Mouse (Mus musculus) urinary bladder, postnatal 14 days (tissue): Measurements from ENCODE around the gene Tmsb15l.
"Not testable (repeated sequence)": the region's sequence is repeated elsewhere in the genome, so short reads cannot be mapped to it uniquely, and the experiment has no call there.

Experiments used
- DNase-seq: peaks from one replicate; pipeline ENCODE4 v3.0.0; 2021; ENCODE audit warnings: low spot score

Tmsb15l gene

GRCm38 (mm10) chrX:136976424-136977084 is at the start of gene Tmsb15l, which contains the start of gene Tmsb15b1:
Tmsb15l (minus strand) TSS chrX:136976869.
Tmsb15b1 (minus strand) TSS chrX:136976874.
- DNase-seq, result peak; percentile 61

- peak; percentile 72 for DNase-seq
Observed at GRCm38 (mm10) chrX:137019310-137019709, 42.6 kb upstream of the Tmsb15l start.

- no peak for DNase-seq
Observed at GRCm38 (mm10) chrX:137017668-137018067, 41.0 kb upstream of the Tmsb15l start.

DNA sequence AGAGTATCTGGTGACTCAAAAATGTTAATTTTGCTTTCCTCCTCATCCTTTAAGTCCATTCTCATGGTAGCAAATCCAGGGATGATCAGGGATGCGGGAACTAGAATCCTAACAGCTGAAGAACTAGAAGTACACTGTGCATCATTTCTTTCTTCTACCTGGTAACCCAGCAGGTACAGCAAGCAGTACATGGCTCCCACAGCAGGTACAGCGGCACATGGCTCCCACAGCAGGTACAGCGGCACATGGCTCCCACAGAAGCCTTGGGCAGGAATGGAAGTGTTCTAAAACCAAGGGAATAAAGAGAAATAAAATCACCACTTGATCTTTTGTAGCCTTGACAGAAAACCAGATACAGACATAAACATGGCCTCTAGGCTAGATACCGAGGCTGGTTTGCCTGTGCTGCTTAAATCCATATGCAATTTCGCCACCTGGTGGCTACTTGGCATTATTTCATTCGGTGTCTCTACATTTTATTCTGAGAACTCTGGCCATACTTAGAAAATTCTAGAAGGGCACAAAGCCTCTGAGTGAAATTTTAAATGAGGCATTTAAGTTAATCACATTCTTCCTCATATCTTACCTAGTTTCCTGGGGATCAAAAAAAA is 38.5 kb upstream of the Tmsb15l start:
- DNase-seq, result peak; percentile 31

- no peak for DNase-seq
Observed at GRCm38 (mm10) chrX:136996256-136996655, 19.6 kb upstream of the Tmsb15l start.

DNA sequence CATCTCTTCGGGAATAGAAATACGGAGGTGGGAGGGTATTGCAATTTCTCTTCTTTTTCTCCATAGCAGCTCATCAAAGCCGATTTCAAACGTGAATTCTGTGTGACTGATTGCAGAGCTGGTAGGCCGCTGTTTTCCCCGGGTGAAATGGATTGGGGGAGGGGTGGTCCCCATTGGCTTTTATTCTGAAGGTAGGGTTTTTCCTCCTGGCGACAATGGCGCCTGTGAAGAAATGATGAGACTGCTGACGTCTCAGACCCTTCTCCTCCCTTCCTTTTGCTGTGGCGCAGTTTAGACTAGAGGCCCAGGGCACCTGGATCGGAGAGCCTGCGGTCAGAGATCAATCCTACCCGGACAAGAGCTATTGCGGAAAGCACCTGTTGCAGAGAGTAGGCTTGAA is 17.0 kb upstream of the Tmsb15l start:
- DNase-seq, result no peak

- DNase-seq, result peak; percentile 10
Observed at GRCm38 (mm10) chrX:136992978-136993547, 16.4 kb upstream of the Tmsb15l start, which contains the start of gene Zcchc18. Zcchc18 (plus strand) TSS chrX:136993155.

GRCm38 (mm10) chrX:136992191-136992965 is 15.7 kb upstream of the Tmsb15l start:
- no peak for DNase-seq

DNA sequence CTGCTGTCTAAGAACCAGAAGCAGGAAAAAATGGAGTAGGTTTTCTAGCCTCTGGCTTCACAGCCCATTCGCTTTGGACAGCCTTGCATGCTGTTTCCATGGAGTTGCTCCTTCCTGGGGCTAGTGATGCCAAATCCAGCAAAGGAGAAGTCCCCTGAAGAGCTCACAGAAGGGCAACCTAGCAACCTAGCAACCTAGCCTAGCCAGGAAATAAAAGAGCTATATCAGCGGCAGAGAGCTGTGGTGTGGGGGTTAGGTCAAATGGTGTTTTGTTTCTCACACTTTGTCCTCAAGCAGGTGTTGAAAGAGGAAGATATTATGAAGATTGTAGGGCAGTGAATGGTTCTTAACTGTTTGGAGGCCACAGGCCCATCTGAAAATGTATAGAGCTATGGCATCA is 14.6 kb upstream of the Tmsb15l start:
- no peak for DNase-seq

DNA sequence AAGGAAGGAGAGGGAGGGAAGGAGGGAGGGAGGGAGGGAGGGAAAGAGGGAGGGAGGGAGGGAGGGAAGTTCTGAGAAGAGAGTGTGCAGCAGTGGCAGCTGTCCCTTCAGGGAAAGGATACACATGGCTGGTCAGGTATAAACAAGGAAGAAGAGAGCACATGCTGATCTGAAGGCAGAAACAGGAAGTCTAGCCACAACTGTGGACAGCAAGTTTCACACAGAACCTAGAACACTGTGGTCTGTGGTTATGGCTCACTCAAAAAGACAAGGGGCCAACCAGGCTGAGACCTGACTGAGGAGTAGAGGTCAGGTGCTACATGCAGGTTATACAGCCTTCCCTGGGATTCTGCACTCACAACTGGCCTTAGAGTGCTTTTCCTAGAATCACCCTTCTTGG is 9.4 kb upstream of the Tmsb15l start:
- DNase-seq, result no peak

GRCm38 (mm10) chrX:136978616-136979015 is 1.9 kb upstream of the Tmsb15l start:
- DNase-seq, result no peak

- not testable (repeated sequence) for DNase-seq
Observed at GRCm38 (mm10) chrX:136975397-136975796, 1.3 kb downstream of the Tmsb15l start, which contains the start of gene Tmsb15b2. Tmsb15b2 (minus strand) TSS chrX:136975497.

GRCm38 (mm10) chrX:136959688-136960087 is 17.0 kb downstream of the Tmsb15l start:
- peak; percentile 3 for DNase-seq

DNA sequence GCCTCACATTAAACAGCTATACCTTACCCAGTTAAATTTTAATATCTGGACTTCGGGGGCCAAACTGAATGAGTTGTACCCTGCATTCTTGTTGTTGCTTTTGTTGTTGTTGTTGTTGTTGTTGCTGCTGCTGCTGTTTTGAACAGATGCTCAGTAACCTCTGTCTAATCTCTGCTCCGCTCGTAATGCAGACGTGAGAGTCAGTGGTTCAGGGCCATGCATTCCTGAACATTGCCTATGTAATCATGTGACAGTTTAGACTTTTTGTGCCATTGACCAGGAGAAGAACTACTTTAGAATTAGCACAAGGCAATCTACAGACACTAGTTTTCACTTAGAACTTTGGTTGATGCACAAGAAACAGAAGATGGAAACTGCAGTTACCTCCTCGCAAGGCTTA is 18.4 kb downstream of the Tmsb15l start:
- DNase-seq, result not testable (repeated sequence)

DNA sequence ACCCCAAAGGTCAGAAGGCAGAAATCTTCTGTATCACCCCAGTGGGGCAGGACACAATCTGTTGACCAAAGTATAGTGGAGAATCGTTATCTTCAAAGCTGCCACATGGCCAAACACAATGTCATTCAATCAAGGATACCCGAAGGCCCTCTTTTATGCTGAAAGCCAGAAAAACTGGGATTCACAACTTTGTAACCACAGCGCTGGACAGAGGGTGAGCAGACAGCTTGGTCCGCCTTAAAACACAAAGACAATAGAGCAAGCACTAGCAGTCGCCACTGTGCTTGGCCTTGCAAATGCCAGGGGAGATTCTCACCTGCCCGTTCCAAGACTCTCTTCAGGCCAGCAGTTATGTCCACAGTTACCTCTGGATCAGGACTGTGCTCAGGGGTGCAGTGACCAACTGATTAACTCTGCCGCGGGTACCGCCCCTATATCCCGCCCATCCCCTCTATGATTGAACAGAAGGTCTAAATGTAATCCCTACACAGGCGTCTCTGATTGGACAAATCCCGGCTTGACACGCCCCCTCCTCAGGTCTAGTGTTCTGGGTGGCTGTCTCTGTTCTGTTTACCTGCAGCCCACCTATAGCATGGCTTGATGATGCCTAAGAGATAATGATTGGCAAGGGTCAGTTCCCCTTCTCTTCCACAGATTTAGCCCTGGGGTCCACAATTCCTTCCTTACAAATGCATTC is 18.9 kb downstream of the Tmsb15l start:
- peak; percentile 35 for DNase-seq

DNA sequence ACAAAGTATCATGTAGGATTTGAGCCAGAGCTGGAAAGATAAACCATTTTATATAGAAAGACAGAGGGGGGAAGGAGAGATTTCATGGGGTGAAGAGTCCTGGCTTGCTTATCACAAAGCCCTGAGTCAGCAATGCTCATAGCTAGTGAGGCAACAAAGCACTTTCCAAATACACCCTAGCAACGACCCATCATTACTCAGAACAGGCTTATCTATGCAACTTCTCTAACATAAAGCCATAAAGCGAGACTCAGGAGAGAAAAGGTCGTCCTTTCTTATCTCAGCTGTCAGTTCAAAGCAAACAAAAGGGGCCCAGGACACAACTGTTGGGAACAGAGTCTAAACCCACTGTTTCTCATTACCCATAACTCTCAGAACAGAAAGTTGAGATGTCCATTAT is 38.7 kb downstream of the Tmsb15l start:
- no peak for DNase-seq

DNA sequence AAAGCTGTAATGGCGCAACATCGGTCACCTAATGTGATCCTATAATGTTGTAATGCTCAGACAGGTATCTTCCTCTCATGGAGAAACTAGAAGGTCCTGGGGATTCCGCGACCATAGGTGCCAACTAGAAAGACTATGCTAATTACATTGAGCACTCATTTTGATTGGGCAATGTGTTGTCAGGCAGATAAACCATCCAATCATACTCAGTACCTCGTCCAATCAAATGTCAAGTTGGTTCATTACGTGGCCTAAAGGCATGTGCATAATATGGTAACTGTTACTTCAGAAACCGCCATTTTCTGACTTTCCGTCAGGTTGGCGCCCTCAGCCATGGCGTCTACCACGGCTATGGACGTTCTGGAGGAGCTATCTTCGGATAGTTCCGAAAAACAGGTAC is 49.6 kb downstream of the Tmsb15l start, which contains the start of gene H2bfm:
Gene H2bfm (plus strand): TSS at position 295 of the 400 bp plus-strand sequence.
- DNase-seq, result no peak

DNA sequence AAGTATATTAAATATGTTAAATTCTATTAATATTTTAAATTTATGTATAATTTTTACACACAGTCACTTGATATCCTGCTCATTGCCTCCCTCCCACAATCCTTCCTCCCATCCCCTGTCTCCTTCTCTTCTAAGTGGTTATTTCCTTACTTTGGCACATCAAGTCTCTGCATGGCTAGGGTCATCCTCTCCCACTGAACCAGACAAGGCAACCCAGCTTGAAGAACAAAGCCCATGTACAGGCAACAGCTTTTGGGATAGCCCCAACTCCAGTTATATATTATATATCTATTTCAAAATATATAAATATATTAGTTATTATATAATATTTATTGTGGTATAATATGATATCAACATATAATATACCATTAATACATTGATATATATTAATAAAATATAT is 50.8 kb downstream of the Tmsb15l start:
- DNase-seq, result no peak
